Mouse (Mus musculus): ENCODE measurements around the gene Ctsh. TPM values are rescaled to one million over a fixed set of nuclear protein-coding genes. Genes with fewer than 3 reads are reported as not detected.
"Not testable (repeated sequence)": the region's sequence is repeated elsewhere in the genome, so short reads cannot be mapped to it uniquely, and the experiment has no call there.

Gene Ctsh
- polyA plus RNA-seq, 1 experiment from 2014 or later, result 22.7 TPM

- ATAC-seq (replicated peaks; ENCODE audit: low FRiP score); H3K4me3 ChIP-seq (ENCODE audit: low read depth, low read length); H3K36me3 ChIP-seq (ENCODE audit: control insufficient read depth, insufficient read depth, low read length); H3K4me1 ChIP-seq (replicated peaks; ENCODE audit: control insufficient read depth, insufficient read depth, low read length); DNase-seq (ENCODE audit: low spot score); H3K27me3 ChIP-seq (replicated peaks; ENCODE audit: control insufficient read depth, insufficient read depth, low read length); H3K9me3 ChIP-seq (ENCODE audit: control insufficient read depth, low read length); H3K4me2 ChIP-seq; H3K27ac ChIP-seq (ENCODE audit: low read depth, low read length); H3K9ac ChIP-seq (ENCODE audit: low read depth, low read length): not testable (repeated sequence)
- WGBS, result 77% methylated on average over 5 of the region's 5 CpGs
Observed at GRCm38 (mm10) chr9:90060932-90061331, 7.0 kb downstream of the Ctsh start.

- H3K27ac ChIP-seq (ENCODE audit: low read depth, low read length), result no peak overlapping the region
Observed at GRCm38 (mm10) chr9:90067341-90067740, 13.4 kb downstream of the Ctsh start.

GRCm38 (mm10) chr9:90068786-90069185 is 14.8 kb downstream of the Ctsh start:
- Histone ChIP-seq H3K27ac (ENCODE audit: low read depth, low read length) (no peak overlapping the region), H3K4me3 (ENCODE audit: low read depth, low read length) (no peak overlapping the region), H3K36me3 (ENCODE audit: control insufficient read depth, insufficient read depth, low read length) (no peaks in the 10 kb centered on the region), H3K4me1 (replicated peaks; ENCODE audit: control insufficient read depth, insufficient read depth, low read length) (no peaks in the 10 kb centered on the region), H3K9ac (ENCODE audit: low read depth, low read length) (no peak overlapping the region), H3K4me2 (no peak overlapping the region), H3K9me3 (ENCODE audit: control insufficient read depth, low read length) (no peaks in the 10 kb centered on the region), H3K27me3 (replicated peaks; ENCODE audit: control insufficient read depth, insufficient read depth, low read length) (no peaks in the 10 kb centered on the region)
- WGBS, result 75% methylated on average over 6 of the region's 6 CpGs
- no peak for ATAC-seq (replicated peaks; ENCODE audit: low FRiP score)
- DNase-seq (ENCODE audit: low spot score), result no peak

More at GRCm38 (mm10) chr9:90067341-90067740, 13.4 kb downstream of the Ctsh start:
- ATAC-seq (replicated peaks; ENCODE audit: low FRiP score), result no peak
- Histone ChIP-seq H3K36me3 (ENCODE audit: control insufficient read depth, insufficient read depth, low read length) (no peaks in the 10 kb centered on the region), H3K27me3 (replicated peaks; ENCODE audit: control insufficient read depth, insufficient read depth, low read length) (no peaks in the 10 kb centered on the region), H3K4me1 (replicated peaks; ENCODE audit: control insufficient read depth, insufficient read depth, low read length) (no peaks in the 10 kb centered on the region), H3K9ac (ENCODE audit: low read depth, low read length) (no peak overlapping the region), H3K4me3 (ENCODE audit: low read depth, low read length) (no peak overlapping the region), H3K4me2 (no peak overlapping the region), H3K9me3 (ENCODE audit: control insufficient read depth, low read length) (no peaks in the 10 kb centered on the region)
- 49% methylated on average over 2 of the region's 2 CpGs for WGBS
- no peak for DNase-seq (ENCODE audit: low spot score)

- Histone ChIP-seq H3K27me3 (replicated peaks; ENCODE audit: control insufficient read depth, insufficient read depth, low read length) (no peaks in the 10 kb centered on the region), H3K4me3 (ENCODE audit: low read depth, low read length) (no peak overlapping the region), H3K4me1 (replicated peaks; ENCODE audit: control insufficient read depth, insufficient read depth, low read length) (no peaks in the 10 kb centered on the region), H3K27ac (ENCODE audit: low read depth, low read length) (no peak overlapping the region), H3K9me3 (ENCODE audit: control insufficient read depth, low read length) (no peaks in the 10 kb centered on the region), H3K9ac (ENCODE audit: low read depth, low read length) (no peak overlapping the region), H3K36me3 (ENCODE audit: control insufficient read depth, insufficient read depth, low read length) (no peaks in the 10 kb centered on the region), H3K4me2 (no peak overlapping the region)
- WGBS, result 67% methylated on average over 7 of the region's 7 CpGs
- ATAC-seq (replicated peaks; ENCODE audit: low FRiP score) (no peak), DNase-seq (ENCODE audit: low spot score) (no peak)
Observed at GRCm38 (mm10) chr9:90069485-90069884, 15.5 kb downstream of the Ctsh start.

GRCm38 (mm10) chr9:90070174-90070573 is 16.2 kb downstream of the Ctsh start:
- Histone ChIP-seq H3K4me2 (no peak overlapping the region), H3K4me1 (replicated peaks; ENCODE audit: control insufficient read depth, insufficient read depth, low read length) (no peaks in the 10 kb centered on the region), H3K27ac (ENCODE audit: low read depth, low read length) (no peak overlapping the region), H3K4me3 (ENCODE audit: low read depth, low read length) (no peak overlapping the region), H3K36me3 (ENCODE audit: control insufficient read depth, insufficient read depth, low read length) (no peaks in the 10 kb centered on the region), H3K27me3 (replicated peaks; ENCODE audit: control insufficient read depth, insufficient read depth, low read length) (no peaks in the 10 kb centered on the region), H3K9me3 (ENCODE audit: control insufficient read depth, low read length) (no peaks in the 10 kb centered on the region), H3K9ac (ENCODE audit: low read depth, low read length) (no peak overlapping the region)
- DNase-seq (ENCODE audit: low spot score), result no peak
- WGBS, result 74% methylated on average over 7 of the region's 7 CpGs
- no peak for ATAC-seq (replicated peaks; ENCODE audit: low FRiP score)

- ATAC-seq (replicated peaks; ENCODE audit: low FRiP score), result no peak
- 43% methylated on average over 4 of the region's 4 CpGs for WGBS
Observed at GRCm38 (mm10) chr9:90075336-90075735, 21.4 kb downstream of the Ctsh start.

GRCm38 (mm10) chr9:90076131-90076530 is 22.2 kb downstream of the Ctsh start:
- H3K27me3 ChIP-seq (replicated peaks; ENCODE audit: control insufficient read depth, insufficient read depth, low read length), result no peaks in the 10 kb centered on the region
- no peak overlapping the region for H3K9ac ChIP-seq (ENCODE audit: low read depth, low read length)
- no peaks in the 10 kb centered on the region for H3K9me3 ChIP-seq (ENCODE audit: control insufficient read depth, low read length)
- no peak overlapping the region for H3K4me3 ChIP-seq (ENCODE audit: low read depth, low read length)
- ATAC-seq (replicated peaks; ENCODE audit: low FRiP score) (no peak), DNase-seq (ENCODE audit: low spot score) (no peak)
- H3K27ac ChIP-seq (ENCODE audit: low read depth, low read length), result no peak overlapping the region
- H3K4me2 ChIP-seq, result no peak overlapping the region
- 83% methylated on average over 5 of the region's 5 CpGs for WGBS
- H3K36me3 ChIP-seq (ENCODE audit: control insufficient read depth, insufficient read depth, low read length), result no peaks in the 10 kb centered on the region
- H3K4me1 ChIP-seq (replicated peaks; ENCODE audit: control insufficient read depth, insufficient read depth, low read length), result no peaks in the 10 kb centered on the region

More at GRCm38 (mm10) chr9:90075336-90075735, 21.4 kb downstream of the Ctsh start:
- Histone ChIP-seq H3K4me1 (replicated peaks; ENCODE audit: control insufficient read depth, insufficient read depth, low read length) (no peaks in the 10 kb centered on the region), H3K27me3 (replicated peaks; ENCODE audit: control insufficient read depth, insufficient read depth, low read length) (no peaks in the 10 kb centered on the region), H3K27ac (ENCODE audit: low read depth, low read length) (no peak overlapping the region), H3K4me3 (ENCODE audit: low read depth, low read length) (no peak overlapping the region), H3K9ac (ENCODE audit: low read depth, low read length) (no peak overlapping the region), H3K9me3 (ENCODE audit: control insufficient read depth, low read length) (no peaks in the 10 kb centered on the region), H3K36me3 (ENCODE audit: control insufficient read depth, insufficient read depth, low read length) (no peaks in the 10 kb centered on the region), H3K4me2 (no peak overlapping the region)
- DNase-seq (ENCODE audit: low spot score), result no peak

GRCm38 (mm10) chr9:90076849-90077461 is 23.0 kb downstream of the Ctsh start:
- WGBS, result 58% methylated on average over 8 of the region's 8 CpGs
- no peaks in the 10 kb centered on the region for H3K27me3 ChIP-seq (replicated peaks; ENCODE audit: control insufficient read depth, insufficient read depth, low read length)
- no peak overlapping the region for H3K4me2 ChIP-seq
- H3K36me3 ChIP-seq (ENCODE audit: control insufficient read depth, insufficient read depth, low read length), result no peaks in the 10 kb centered on the region
- H3K4me3 ChIP-seq (ENCODE audit: low read depth, low read length), result no peak overlapping the region
- ATAC-seq (replicated peaks; ENCODE audit: low FRiP score) (no peak), DNase-seq (ENCODE audit: low spot score) (no peak)
- H3K9ac ChIP-seq (ENCODE audit: low read depth, low read length), result no peak overlapping the region
- H3K27ac ChIP-seq (ENCODE audit: low read depth, low read length), result no peak overlapping the region
- H3K9me3 ChIP-seq (ENCODE audit: control insufficient read depth, low read length), result no peaks in the 10 kb centered on the region
- H3K4me1 ChIP-seq (replicated peaks; ENCODE audit: control insufficient read depth, insufficient read depth, low read length), result no peaks in the 10 kb centered on the region

- not testable (repeated sequence) for H3K36me3 ChIP-seq (ENCODE audit: control insufficient read depth, insufficient read depth, low read length); H3K4me3 ChIP-seq (ENCODE audit: low read depth, low read length); H3K4me2 ChIP-seq; H3K9ac ChIP-seq (ENCODE audit: low read depth, low read length); H3K27me3 ChIP-seq (replicated peaks; ENCODE audit: control insufficient read depth, insufficient read depth, low read length); H3K27ac ChIP-seq (ENCODE audit: low read depth, low read length); DNase-seq (ENCODE audit: low spot score); ATAC-seq (replicated peaks; ENCODE audit: low FRiP score); H3K4me1 ChIP-seq (replicated peaks; ENCODE audit: control insufficient read depth, insufficient read depth, low read length); H3K9me3 ChIP-seq (ENCODE audit: control insufficient read depth, low read length)
- WGBS, result 79% methylated on average over 6 of the region's 6 CpGs
Observed at GRCm38 (mm10) chr9:90081961-90082360, 28.0 kb downstream of the Ctsh start.
